Mouse (Mus musculus): ENCODE measurements at regions not wholly inside any gene's neighbourhood (a gene's known extent, or its start where the extent isn't known, plus 50 kb on each side); places are given as distances from the start of the nearest gene placed in this dataset.

DNA sequence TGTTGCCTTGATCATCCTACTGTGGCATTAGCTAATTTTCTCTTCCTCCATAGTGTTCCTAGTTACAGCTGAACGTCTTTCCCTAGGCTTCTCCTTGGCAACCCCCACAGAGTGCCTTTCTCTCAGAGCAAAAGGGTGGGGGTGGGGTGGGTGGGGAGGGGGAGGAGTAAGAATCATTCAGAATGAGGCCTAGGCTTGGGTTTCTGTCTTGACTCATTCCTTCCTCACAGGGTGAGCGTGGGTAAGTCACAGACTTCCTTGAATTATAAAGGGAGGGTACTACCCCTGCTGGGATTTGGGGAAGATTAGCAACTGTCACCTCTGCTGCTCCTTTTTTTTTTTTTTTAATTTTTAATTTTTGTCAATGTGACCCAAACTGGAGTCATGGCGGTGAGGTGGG lies 114.5 kb downstream of the Dhx35 start:
- no peak for DNase-seq (ENCODE audit: low read depth, low spot score)

DNA sequence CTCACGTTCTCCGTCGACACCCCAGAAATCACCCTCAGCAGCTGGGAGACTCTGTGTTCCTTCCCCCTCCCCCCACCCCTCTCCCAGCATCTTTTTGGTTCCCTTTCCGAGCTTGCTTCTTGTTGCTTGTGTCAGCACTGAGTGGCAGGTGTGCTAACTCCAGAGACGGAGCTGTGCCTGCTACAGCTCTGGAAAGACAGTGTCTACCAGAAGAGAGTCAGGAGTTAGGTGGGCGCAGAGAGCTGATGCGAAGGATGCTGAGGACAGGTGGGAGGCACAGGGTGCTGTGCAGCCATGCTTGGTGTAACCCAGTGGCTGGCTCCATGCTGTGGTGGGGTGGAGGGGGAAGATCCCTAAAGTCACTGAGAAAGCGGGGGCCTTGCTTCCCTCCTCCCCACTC lies 115.7 kb downstream of the Dhx35 start:
- no peak for DNase-seq (ENCODE audit: low read depth, low spot score)

DNA sequence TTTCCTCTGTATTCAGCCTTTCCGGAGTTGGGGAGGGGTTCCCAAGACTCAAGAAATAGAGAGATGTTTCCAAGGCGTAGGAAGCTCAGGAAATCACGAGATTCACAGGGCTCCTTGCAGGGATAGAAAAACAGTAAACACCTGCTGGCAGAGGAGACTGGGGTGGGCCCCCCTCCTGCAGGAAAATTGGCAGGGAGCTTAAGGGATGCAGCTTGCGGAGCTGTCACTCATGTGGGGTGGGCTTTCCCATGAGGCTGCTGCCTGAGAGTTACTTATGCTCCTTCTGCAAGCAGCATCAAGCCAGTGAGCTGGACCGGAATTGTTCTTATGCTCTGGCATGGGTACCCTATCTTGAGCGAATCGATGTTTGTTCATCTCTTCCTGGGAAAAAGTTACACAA lies 116.6 kb downstream of the Dhx35 start:
- no peak for DNase-seq (ENCODE audit: low read depth, low spot score)

DNA sequence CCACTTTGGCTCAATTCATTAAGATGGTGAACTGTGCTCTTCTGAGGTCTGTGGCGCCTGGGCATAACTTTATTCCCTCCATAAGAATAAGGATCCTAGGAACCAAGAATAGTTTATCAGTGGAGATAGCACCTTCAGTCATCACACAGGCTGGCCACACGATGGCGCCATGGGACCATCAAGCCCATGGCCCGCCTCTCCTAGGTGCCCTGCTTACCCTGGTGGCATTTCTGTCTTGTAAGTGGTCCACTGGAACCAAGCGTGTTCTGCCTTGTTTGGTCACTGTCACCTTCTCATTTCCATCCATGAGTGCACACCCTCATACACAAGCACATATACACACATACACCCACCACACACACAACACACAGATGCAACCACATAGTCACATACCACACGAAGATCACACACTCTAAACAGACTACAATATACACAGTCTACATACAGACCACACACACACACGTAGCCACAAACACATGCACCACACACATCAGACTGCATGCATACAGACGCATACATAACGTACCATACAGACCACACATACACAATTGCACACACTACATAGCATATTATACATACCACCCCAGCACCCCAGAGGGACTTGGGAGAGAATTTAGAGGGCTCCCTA lies 118.1 kb downstream of the Dhx35 start:
- DNase-seq (ENCODE audit: low read depth, low spot score): no peak

DNA sequence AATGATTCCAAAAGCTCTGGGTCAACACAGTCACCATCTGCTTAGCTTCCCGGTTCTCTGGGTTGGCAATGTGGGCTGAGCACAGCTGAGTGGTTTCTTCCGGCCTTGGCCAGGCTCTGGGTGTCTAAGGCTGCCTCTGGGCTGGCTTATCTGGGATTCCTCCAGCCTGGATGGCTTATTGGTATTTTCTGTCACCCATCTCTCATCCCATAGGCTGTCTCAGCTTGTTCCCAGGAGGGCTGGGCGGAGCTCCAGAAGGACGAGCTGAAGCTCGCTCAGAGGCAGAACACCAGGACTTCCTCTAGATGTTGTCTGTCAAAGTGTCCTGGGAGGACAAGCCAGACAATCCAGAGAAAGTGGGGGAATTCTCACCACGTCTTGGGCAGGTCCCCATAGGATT lies 122.8 kb downstream of the Dhx35 start:
- DNase-seq (ENCODE audit: low read depth, low spot score): no peak

DNA sequence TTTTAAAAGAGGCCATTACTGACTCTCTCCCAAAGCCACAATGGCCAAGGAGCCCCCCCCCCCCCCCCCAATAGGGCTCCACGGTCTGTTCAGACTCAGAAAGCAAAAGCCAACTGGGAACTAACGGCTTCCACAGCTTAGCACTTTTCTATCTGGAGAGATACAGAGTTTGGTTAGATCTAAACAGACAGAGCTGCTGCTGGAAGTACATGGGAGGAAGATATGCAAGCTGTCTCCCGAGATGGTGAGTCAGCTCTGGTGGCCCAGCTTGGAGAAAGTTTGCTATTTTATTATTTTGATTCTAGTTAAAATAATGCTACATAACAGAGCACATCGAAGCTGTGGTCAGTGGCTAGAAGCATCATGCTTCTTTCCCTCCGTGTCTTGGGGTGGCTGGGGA lies 123.7 kb downstream of the Dhx35 start:
- no peak for DNase-seq (ENCODE audit: low read depth, low spot score)

DNA sequence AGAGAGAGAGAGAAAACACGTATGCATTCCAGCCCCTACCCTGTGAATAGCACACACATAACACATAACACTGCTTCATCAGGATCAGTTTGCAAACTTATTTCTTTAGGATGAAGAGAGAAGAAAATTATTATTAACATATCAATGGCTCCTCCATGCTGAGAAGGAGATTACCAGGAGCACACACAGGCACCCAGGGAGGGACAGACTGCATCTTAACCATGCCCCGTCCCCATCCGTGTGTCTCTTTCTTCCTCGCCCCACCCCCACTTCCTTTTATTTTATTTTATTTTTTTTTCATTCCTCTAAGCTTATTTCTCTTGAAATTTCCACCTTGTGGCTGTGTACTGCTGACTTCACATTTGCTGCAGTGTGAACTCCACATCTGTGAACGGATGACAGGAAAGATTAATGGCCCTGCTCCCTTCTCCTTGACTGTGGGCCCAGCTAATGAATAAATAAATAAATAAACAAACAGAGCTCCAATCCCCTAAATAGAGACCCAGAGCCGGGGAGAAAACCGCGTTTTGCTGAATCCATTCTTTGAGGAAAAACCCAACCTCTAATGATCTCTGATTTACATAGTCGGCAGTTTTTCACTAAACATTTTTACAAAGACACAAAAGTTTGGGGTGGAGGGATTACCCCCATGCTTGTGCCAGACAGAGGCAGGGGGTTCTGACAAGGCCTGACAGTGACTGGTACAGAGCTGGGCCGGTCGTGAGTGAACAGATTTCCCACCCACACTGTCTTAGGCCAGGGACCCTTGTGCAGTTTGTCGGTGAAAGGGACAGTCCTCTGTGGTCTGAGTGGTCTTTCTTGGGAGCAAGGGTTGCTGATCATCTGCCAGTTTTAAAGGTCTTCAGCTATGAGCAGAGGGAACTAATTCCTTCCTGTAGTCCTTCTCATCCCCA lies 127.0 kb downstream of the Dhx35 start:
- DNase-seq (ENCODE audit: low read depth, low spot score): no peak

DNA sequence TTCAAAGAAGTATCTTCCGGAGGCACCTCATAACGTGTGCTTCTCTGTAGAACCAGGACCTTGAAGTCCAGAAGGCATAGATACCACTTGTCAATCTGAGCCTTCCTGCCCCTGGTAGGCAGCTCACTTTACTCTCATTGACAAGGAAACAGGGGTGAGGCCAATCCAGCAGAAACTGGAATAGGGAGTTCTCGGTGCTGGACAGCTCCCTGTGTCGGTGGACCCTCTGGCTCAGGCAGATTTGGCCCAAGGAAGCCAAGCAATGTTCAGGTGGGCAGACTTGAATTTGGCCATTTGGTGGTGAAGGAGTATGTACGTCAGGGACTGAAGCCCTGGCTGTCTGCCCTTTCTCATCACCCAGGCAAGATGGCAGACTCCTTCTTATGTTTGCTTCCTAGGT lies 128.2 kb downstream of the Dhx35 start:
- DNase-seq (ENCODE audit: low read depth, low spot score): no peak

DNA sequence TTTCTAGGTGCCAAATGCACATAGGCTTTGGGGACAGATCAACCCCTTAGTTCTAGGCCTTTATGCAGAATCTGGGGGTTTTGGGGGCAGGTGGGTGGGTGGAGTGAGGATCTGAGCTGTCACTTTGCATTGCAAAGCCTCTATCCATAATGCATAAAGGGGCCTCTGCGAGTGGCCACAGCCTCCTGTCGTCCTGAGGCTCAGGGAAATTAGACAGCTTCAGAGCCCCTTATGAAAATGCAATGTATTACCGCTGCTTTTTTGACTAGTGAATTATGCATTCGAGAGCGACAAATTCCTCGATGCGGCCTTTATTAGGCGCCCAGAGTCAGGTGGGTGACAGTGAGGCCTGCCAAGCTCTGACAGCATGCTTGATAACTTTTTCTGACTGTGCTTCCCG lies 134.9 kb downstream of the Dhx35 start:
- DNase-seq (ENCODE audit: low read depth, low spot score): no peak

DNA sequence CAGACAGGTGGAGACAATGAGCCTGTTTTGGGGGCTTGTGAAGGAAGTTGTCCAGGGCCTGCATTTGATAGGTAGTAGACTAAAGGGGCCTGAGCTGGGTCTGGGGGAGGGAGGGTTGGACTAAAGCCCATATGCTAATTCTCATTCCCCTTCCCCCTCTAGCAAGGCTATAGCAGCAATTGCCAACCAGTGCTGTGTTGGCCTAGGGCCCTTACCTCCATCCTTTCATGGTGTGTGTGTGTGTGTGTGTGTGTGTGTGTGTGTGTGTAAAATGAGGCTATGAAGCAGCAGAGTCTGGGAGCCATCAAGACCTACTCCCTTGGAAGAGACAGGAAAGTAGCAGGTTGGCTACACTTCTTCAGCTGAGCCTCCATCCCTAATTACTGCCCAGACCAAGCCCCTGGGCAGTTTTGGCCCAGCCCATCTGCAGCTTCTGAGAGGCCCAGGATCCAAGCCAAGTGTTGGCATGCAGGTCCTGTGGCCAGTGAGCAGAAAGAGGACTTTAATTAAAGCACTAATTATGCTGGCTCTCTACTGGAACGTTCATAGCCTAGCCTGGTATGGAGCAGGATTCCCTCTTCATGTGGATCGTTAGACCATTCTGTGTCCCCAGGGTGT lies 143.4 kb downstream of the Dhx35 start:
- peak; percentile 13 for DNase-seq (ENCODE audit: low read depth, low spot score)

DNA sequence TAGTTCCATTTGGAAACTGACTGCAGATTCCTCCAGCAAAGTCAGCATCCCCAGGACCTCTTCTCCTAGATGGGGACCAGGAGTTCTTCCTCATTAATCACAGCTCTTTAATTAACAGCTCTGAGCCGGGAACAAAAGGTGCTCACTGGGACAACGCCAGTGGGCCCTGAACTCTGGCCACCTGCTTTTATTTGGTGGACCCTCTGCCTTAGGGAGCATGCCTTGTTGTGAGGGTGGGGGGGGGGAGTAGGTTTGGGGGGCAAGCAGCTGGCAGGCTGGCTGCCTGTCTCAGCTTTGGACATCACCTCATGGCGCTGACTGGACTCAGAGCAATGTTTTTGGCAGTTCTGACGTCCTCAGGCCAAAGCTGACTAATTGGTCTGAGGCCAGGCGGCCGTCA lies 154.8 kb downstream of the Dhx35 start:
- DNase-seq (ENCODE audit: low read depth, low spot score): no peak

DNA sequence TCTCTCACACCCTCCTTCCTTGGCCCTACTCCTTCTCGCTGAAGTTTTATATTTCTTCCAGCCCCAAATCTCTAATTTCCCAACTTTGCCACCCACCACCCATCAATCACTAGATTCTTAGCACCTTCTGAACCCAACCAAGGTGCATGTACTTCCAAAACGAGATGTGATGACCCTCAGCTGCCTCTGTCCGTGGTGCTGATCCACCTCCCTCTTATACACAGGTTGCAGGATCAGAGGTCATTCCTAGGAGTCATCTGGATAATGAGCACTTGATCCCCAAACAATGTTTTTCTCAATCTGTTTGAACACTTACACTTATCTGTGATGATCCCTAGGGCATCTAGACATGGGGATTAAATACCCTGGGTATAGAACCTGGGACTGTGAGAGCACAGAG lies 156.5 kb downstream of the Dhx35 start:
- DNase-seq (ENCODE audit: low read depth, low spot score): no peak

DNA sequence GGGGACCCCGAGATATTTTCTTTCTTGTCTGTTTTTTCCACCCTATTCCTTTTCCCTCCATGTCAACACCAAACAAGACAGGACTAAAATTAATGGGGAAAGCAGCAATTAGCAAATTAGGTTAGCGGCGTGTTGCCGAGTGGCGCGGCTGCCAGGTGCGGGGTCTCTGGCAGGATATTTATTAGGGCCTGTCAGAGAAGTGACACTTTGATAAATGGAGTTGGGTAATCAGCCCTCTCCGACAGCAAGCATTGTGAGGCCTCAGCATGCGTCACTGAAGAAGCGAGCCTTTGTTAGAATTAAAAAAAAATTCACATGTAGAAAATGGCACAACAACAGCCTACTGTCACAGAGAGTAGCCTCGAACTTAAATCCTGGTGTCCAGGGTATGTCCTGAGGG lies 162.3 kb downstream of the Dhx35 start:
- no peak for DNase-seq (ENCODE audit: low read depth, low spot score)

DNA sequence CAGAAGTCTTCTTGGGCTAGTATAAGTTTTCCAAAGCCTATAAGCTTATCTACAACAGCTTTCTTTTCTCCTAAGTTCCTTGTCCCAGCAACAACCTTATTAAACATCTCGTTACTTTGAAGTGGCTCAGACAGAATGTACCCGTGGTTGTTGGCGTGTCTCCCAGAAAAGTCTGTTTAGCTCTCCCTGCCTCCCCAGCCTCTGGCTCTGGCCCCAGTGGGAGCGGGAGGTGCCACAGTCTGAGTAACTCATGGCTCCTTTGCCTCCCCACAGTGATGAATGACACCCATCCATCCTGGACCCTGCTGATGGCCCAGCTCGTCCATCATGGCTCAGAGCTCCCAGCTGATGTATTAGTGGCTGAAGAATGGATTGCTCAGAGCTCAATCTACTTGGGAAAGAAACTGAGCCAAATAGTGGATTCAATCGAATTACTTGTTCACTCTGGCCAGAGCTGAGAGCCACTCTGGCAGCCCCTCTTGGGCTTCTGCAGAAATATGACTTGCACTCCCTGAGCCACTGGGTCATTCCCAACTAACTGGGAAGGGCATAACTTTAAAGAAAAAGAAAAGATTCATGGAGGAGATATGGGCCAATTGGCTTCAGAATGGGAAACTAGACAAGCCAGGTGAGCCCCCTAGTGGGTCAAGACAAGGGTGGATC lies 170.5 kb downstream of the Dhx35 start:
- DNase-seq (ENCODE audit: low read depth, low spot score): no peak

DNA sequence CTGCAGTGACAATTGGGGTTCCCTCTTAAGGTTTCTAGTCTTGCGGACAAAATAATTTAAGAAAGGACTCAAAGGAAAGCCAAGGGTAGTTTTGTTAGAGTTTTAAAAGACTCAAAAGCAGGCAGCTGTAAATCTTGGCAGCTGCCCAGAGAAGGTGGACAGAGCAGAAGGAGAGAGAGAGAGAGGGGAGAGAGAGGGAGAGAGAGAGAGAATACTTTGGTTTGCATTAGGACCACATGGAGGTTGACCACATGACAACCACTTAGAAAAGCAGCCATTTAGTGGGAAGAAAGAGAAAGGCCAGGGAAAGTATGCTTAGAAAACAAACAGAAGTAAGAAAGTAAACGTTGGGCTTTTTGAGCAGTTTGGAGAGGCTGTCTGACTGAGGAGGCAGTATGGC lies 177.6 kb downstream of the Dhx35 start:
- DNase-seq (ENCODE audit: low read depth, low spot score): no peak

DNA sequence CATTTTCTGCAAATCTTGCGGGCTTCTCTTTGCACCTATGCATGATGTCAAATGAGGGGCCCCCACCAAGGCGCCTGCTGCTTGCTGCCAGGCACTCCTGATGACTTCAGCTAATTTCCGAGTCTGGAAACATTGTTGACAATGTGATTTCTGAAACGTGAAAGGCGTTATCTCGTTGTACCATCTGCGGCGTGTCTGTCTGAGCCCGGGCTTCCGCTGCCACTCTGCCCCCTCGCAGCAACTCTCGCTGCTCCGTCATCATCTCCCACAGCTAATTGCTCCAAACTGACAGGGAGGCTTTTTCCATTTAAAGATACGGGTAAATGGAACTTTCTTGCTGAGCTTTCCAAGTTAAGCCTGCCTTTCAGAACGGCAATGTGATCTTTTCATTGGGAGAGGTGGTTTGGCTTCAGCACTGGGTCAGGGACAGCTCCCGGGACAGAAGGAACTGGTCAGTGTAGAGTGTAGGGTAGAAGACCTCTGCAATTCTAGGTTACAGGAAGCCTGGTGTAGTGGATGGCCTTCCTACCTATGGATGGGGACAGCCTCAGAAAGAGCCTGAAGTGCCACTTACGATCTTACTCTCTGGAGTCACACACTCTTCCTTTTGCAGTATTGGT lies 191.0 kb downstream of the Dhx35 start:
- DNase-seq (ENCODE audit: low read depth, low spot score): no peak

DNA sequence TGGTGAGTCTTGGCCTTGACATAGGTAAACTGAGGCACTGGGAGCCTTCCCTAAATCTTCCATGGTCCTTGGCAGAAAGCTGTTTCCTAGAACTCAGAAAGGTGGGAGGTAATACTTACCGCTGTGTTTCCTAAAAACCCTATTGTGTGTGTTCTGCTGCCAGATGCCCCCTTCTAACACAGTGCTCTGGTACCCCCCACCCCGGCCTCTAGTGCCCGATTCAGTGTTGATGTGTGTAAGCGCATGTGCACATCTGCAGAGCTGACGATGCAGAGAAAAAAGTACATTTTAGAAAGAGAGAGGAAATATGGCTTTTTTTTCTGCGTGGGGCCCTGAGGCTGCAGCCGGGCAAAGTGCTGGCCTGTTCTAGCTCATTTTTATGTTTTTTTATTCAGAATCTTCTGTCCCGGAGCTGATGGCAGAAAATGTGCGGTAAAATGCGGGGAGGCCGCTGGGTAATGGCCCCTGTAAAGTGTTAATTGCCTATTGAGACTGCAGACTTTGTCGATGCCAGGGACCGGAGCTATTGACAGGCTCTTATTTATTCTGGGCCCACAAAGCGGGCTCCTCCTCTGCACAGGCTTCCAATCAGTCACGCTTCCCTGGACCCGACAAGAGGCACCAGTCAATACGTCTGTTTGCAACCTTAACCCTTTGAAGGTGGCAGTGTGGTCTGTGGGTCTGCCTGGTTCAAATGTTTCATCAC lies 208.0 kb downstream of the Dhx35 start:
- DNase-seq (ENCODE audit: low read depth, low spot score): no peak

DNA sequence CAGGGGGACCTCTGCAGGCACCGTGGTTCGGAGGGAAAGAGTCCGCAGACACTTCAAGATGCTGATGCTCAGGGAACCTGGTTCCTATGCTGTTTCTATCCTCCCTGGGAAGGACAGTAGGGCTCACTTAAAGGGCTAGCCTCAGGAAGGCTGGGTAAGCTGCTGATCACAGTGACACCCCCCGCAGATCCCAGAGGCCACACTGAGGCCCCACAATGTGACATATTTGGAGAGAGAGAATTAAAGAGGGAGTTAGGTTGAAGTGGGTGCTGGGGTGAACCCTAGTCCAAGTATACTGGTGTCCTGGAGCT lies 208.5 kb downstream of the Dhx35 start:
- DNase-seq (ENCODE audit: low read depth, low spot score): no peak

DNA sequence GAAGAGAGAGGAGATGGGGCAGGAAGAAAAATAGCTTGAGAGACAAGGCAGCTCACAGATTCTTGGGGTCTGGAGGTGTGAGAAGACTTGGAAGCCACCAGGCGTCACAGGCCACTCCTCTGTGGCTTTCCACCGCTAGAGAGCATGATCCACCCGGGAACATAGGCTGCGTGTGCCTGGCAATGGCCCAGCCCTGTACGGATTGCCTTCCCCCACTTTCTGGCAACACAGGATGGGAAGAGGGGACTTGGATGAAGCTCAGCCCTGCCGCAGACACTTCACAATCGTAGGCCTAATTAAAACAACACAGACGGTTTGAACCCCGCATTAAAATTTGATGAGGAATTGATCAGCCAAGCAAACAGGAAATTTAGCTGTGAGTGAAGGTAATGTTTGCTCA lies 209.8 kb downstream of the Dhx35 start:
- DNase-seq (ENCODE audit: low read depth, low spot score): no peak

DNA sequence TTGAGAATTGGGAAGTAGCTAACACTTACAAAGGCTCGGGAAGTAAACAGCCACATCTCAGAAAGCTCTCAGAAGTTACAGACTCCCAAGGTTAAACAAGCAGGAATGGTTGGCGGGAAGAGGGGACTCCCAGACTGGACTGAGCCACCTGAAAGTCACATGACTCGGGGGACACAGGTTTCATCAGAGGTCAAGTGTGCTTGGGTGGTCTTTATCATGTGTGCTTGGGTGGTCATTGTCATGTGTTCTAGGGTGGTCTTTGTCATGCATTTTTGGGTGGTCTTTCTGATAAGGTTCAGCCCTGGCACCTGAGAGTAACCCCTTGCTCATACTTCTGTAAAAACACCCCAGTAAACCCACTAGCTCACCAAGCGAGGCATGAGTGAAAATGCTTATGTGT lies 218.1 kb downstream of the Dhx35 start:
- no peak for DNase-seq (ENCODE audit: low read depth, low spot score)

DNA sequence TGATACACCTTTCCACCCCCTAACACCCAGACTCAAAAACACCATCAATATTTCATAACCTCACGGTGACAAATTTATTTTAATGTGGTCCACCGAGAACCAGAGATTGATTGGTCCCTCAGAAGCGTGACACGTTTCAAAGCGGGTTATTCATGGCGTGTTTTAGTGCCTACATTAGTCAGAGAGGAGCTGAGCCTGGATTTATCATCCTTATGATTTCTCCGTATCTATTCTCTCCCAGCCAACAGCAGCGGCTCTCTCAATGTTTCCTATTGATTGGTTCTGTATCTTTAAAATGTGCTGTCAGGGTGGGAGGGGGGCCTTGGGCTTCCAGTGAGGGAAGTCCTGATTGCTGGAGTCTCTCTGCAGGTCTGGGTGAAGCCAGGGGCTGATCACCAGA lies 219.9 kb downstream of the Dhx35 start:
- DNase-seq (ENCODE audit: low read depth, low spot score): no peak

Measured in retina, adult 2 months (tissue).